Mouse (Mus musculus) liver, embryonic 15.5 days (tissue): Measurements from ENCODE around the gene Idh2. TPM values are rescaled to one million over a fixed set of nuclear protein-coding genes. Genes with fewer than 3 reads are reported as not detected.
A peak's percentile ranks its signal among the peaks of the same experiment; 100 is the strongest.

ENCODE experiments used
- ATAC-seq: fragments of 200-750 bp; cut with Nextera tagmentation; 2 replicates; pipeline ENCODE4 v1.8.0; 2017; ENCODE audit warnings: moderate number of reproducible peaks, mild to moderate bottlenecking, moderate library complexity; ENCODE audit not compliant: insufficient read depth
- H3K27ac ChIP-seq: fragments of 300-500 bp; sonication (generic); replicated peaks from 2 replicates; pipeline ENCODE4 v1.5.1; 2015; ENCODE audit warnings: mild to moderate bottlenecking, inconsistent platforms
- H3K27me3 ChIP-seq: fragments of 300-500 bp; sonication (generic); 2 replicates; pipeline ENCODE4 v1.6.1; 2015; ENCODE audit warnings: mild to moderate bottlenecking, inconsistent platforms
- H3K36me3 ChIP-seq: fragments of 300-500 bp; sonication (generic); replicated peaks from 2 replicates; pipeline ENCODE4 v1.6.1; 2015; ENCODE audit warnings: moderate library complexity, mild to moderate bottlenecking, inconsistent platforms
- H3K4me1 ChIP-seq: fragments of 300-500 bp; sonication (generic); replicated peaks from 2 replicates; pipeline ENCODE4 v1.6.1; 2015; ENCODE audit warnings: inconsistent platforms
- H3K4me2 ChIP-seq: fragments of 300-500 bp; sonication (generic); 2 replicates; pipeline ENCODE4 v1.6.1; 2015; ENCODE audit warnings: moderate library complexity, mild to moderate bottlenecking, inconsistent platforms
- H3K4me3 ChIP-seq: fragments of 300-500 bp; sonication (generic); replicated peaks from 2 replicates; pipeline ENCODE4 v1.5.1; 2015; ENCODE audit warnings: mild to moderate bottlenecking, inconsistent platforms
- H3K9ac ChIP-seq: fragments of 300-500 bp; sonication (generic); 2 replicates; pipeline ENCODE4 v1.6.1; 2015; ENCODE audit warnings: moderate library complexity, mild to moderate bottlenecking, inconsistent platforms
- H3K9me3 ChIP-seq: fragments of 300-500 bp; sonication (generic); replicated peaks from 2 replicates; pipeline ENCODE4 v1.6.1; 2016; ENCODE audit warnings: inconsistent platforms
- WGBS: fragments of 180-500 bp; shearing (Covaris S2); methylation state at CpG from one replicate; pipeline ENCODE4 v1.1.7; 2015; ENCODE audit warnings: mixed read lengths; ENCODE audit not compliant: insufficient replicate concordance; 5-methylcytosine and 5-hydroxymethylcytosine counted together
- polyA plus RNA-seq: library from polyadenylated mRNA; unstranded; fragments of >200 nt; fragmentation: Nextera tagmentation; extraction: Ambion mirVana; gene quantifications from 2 replicates; pipeline ENCODE4 v1.2.1, GENCODE M21; 2015

Idh2 gene
- polyA plus RNA-seq, 1 experiment from 2014 or later = 175 TPM

DNA sequence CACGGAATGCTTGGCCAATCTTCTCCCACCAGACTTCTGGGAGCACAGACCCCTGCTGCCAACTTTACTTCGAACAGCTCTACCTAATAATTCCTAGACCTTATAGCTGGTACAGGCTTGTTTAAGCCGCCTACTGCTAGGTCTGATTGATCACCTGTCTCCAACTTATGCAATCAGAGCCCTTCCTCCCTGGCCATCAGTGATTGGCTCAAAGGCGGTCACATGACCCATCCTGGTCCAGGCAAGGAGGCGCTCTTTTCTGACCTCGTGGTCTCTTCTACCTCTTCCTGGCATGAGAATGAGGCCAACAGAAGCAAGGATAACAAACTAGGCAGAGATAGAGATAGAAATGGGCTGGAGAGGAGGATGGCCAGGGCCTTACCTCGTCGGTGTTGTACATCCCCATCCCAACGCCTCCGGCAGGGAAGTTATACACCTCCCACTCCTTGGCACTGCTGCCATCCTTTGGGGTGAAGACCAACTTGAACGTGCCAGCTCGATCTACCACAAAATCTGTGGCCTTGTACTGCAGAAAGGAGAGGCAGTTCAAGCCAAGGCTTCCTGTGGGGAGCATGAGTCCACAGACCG lies 16.7 kb downstream of the Idh2 start:
- H3K27ac ChIP-seq = no peak overlapping the region
- no peak overlapping the region for H3K4me2 ChIP-seq
- H3K4me3 ChIP-seq = no peak overlapping the region
- no peaks in the 10 kb centered on the region for H3K27me3 ChIP-seq
- H3K9me3 ChIP-seq = no peaks in the 10 kb centered on the region
- WGBS = 77% methylated on average over 13 of the region's 13 CpGs
- no peak overlapping the region for H3K9ac ChIP-seq
- no peak for ATAC-seq
- H3K36me3 ChIP-seq = peaks cover 85% of the 10 kb centered on the region
- H3K4me1 ChIP-seq = no peaks in the 10 kb centered on the region

DNA sequence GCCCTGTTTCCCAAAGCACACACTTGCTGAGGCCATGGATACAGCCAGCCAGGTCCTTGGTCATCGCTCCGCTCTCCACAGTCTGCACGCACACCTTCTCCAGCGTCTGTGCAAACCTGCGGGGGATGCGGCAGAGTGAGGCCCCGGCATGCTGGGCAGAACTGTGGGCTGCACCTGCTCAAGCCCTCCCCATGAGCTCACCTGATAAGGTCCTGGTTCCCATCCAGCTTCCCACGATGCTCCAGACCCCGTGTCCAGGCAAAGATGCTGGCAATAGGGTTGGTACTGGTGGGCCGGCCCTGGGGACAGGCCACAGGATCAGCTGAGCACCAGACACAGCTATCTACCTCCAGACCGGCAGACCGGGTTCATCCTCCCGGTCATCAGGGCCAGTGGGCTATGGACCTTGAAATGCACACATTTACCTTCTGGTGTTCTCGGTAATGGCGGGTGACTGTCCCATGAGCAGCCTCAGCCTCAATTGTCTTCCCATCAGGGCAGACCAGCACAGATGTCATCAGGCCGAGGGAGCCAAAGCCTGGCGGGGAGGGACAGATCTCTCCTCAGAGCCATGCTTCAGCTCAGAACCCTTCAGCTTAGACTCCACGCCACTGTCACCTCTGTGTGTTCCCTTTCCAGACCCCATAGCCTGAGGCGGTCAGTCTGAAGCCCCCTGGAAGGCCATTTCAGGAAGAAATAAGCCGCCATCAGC lies 19.4 kb downstream of the Idh2 start:
- no peak overlapping the region for H3K4me3 ChIP-seq
- 84% methylated on average over 20 of the region's 20 CpGs for WGBS
- no peak overlapping the region for H3K4me2 ChIP-seq
- no peaks in the 10 kb centered on the region for H3K9me3 ChIP-seq
- no peaks in the 10 kb centered on the region for H3K27me3 ChIP-seq
- no peak overlapping the region for H3K27ac ChIP-seq
- ATAC-seq = 0 out of 2 replicates have a peak, but pooled peaks have one; percentile 12
- H3K9ac ChIP-seq = no peak overlapping the region
- no peaks in the 10 kb centered on the region for H3K4me1 ChIP-seq
- H3K36me3 ChIP-seq = peaks cover 89% of the 10 kb centered on the region

DNA sequence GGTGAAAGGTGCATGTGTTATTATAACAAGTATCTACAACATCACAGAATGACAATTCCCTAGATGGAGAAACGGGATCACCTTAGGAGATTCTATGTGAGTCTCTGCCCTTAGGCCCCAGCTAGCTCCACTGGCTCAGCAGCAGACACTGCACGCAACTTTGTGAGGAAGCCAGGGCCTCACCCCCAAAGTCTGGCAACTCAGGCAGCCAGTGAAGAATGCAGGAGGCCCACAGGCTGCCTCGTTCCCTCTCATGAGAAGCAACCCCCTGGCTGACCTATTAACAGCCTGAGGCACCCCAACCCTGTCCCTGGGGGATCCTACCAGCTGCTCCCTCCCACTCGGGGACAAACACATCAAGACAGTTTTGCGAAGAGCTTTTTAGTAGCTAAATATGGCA lies 20.7 kb downstream of the Idh2 start:
- no peaks in the 10 kb centered on the region for H3K9me3 ChIP-seq
- H3K4me3 ChIP-seq = no peak overlapping the region
- H3K4me2 ChIP-seq = no peak overlapping the region
- no peak overlapping the region for H3K27ac ChIP-seq
- ATAC-seq = no peak
- 65% methylated on average over 5 of the region's 5 CpGs for WGBS
- H3K4me1 ChIP-seq = no peaks in the 10 kb centered on the region
- peaks cover 87% of the 10 kb centered on the region for H3K36me3 ChIP-seq
- H3K27me3 ChIP-seq = no peaks in the 10 kb centered on the region
- no peak overlapping the region for H3K9ac ChIP-seq

DNA sequence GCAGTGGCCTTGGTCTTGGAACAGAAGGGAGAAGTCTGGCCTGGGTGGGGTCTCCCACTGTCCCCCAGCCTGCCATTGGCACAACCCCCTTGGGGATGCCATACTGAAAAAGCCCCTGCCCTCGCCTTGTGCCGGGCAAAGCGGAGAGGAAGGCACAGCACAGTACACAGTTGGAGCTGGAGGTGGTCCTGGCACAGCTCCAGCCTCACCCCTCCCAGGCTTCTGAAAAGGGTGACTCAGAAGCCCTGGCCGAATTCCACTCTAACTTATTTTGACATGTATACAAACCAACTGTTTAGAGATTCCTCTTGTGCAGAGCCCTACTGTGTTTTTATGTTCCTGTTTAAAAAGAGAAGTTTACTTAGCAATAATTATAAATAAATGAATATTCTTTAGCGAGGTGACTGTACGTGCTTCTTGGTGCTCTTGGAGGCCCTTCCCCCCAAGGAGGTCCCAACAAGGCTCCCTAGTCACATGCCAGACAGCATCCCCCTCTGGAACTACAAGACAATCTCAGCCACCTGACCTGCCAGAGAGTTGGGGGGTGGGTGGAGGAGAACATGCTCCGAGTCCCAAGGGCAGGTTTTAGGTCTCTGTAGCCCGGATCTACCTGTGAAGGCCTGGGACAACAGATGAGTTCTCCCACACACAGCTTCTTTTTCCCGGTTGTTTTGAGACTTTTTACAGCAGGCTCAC lies 22.7 kb downstream of the Idh2 start:
- no peak overlapping the region for H3K4me3 ChIP-seq
- no peak overlapping the region for H3K27ac ChIP-seq
- no peaks in the 10 kb centered on the region for H3K9me3 ChIP-seq
- H3K27me3 ChIP-seq = no peaks in the 10 kb centered on the region
- peaks cover 74% of the 10 kb centered on the region for H3K36me3 ChIP-seq
- H3K4me2 ChIP-seq = no peak overlapping the region
- 73% methylated on average over 9 of the region's 9 CpGs for WGBS
- no peak for ATAC-seq
- H3K4me1 ChIP-seq = no peaks in the 10 kb centered on the region
- H3K9ac ChIP-seq = no peak overlapping the region

DNA sequence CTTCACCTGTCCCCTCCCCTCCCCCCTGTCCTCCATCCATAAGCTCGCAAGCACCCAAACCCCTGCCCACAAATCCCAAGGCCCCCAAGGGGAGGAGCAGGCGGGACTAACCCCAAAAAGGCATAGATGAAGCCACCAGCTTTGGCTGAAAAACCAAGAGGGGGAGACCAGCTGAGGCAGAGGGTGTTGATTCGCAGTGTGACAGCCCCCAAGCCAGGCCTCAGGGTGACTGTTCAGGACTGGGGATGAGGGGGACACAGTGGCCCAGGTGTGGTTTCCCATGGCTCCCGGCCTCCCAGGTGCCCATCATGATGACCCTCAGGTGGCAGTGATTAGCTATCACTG lies 23.4 kb downstream of the Idh2 start:
- Histone ChIP-seq H3K27me3 (no peaks in the 10 kb centered on the region), H3K4me3 (no peak overlapping the region), H3K9ac (no peak overlapping the region), H3K4me2 (no peak overlapping the region), H3K36me3 (peaks cover 72% of the 10 kb centered on the region), H3K4me1 (no peaks in the 10 kb centered on the region), H3K9me3 (no peaks in the 10 kb centered on the region), H3K27ac (no peak overlapping the region)
- no peak for ATAC-seq
- 56% methylated on average over 4 of the region's 4 CpGs for WGBS

DNA sequence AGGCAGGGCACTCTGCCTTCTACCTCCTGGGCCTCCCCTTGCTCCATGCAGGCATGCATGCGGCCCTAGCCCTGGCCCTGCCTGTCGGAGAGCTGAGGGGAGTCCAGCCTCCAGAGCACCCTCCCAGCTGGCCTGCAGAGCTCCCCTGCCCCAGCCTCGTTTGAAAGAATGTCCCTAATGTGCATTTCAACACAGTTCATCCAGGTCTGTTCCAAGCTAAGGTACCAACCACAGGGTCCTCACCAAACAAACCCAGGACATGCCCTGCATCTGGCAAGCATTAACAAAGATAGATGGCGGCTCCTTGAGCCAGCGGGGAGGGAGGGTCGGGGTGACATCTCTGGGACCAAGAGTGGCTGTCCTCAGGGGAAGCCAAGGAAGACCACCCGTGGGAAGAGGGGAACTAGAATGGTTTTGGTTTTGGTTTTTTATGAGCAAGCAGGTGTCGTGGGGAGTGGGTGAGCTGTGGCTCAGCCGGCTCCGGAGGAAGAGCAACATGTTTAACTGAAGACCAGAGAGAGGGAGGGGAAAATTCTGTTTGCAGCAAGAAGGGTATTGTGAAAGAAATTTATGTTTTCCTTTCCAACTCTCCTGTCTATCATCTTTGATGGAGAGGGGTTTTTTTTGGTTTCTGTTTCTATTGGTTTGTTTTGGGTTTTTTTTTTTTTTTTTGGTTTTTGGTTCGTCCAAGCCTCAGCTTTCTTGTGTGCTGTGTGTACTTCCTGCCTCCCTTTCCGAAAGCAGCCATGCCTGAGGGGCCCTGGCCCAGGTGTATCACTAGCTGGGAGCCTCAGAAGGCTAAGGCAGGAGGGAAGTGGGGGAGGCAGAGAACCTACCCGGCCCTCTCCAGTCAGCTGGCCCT lies 24.0 kb downstream of the Idh2 start:
- H3K9me3 ChIP-seq = no peaks in the 10 kb centered on the region
- no peak overlapping the region for H3K9ac ChIP-seq
- no peak overlapping the region for H3K4me3 ChIP-seq
- H3K27ac ChIP-seq = no peak overlapping the region
- H3K36me3 ChIP-seq = peaks cover 71% of the 10 kb centered on the region
- ATAC-seq = no peak
- no peaks in the 10 kb centered on the region for H3K4me1 ChIP-seq
- 55% methylated on average over 13 of the region's 13 CpGs for WGBS
- no peaks in the 10 kb centered on the region for H3K27me3 ChIP-seq
- no peak overlapping the region for H3K4me2 ChIP-seq

DNA sequence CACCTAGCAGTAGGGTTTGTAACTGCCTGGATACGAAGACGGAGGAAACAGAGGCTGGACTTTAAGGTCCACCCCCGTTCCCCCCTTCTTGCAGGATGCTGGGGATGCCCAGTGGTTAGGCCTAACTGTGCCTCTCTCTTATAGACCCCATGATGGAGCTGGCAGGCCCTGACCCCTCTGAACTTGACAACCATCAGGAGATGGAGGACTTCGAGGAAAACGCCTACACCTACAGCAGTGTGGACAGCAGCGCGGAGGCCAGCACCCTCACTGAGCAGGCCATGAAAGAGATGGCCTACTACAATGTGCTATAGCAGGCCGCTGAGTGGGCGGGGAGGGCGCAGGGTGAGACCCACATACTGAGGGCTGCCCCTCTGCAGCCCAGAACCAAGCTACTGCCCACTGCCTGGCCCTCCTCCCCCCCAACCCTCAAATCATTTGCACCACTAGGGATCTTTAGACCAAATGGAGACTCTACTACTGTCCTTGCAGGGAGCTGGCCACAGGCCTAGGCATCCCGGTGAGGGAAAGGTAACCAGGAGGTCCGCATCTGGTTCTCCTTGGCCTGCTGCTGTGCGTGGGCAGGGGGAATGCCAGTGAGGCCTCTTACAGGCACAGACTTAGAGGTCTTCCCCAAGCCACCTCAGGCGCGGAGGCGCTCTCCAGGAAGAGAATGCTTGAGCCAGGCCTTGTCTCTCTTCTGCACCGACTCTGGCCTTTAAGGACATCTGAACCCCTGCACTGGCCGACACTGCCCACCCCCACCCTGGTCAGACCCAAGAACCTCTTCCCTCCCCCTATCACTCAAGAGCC lies 24.8 kb downstream of the Idh2 start:
- ATAC-seq = no peak
- Histone ChIP-seq H3K27me3 (no peaks in the 10 kb centered on the region), H3K27ac (no peak overlapping the region), H3K36me3 (peaks cover 67% of the 10 kb centered on the region), H3K4me2 (no peak overlapping the region), H3K4me3 (no peak overlapping the region), H3K4me1 (no peaks in the 10 kb centered on the region), H3K9me3 (no peaks in the 10 kb centered on the region), H3K9ac (no peak overlapping the region)
- 76% methylated on average over 18 of the region's 18 CpGs for WGBS

DNA sequence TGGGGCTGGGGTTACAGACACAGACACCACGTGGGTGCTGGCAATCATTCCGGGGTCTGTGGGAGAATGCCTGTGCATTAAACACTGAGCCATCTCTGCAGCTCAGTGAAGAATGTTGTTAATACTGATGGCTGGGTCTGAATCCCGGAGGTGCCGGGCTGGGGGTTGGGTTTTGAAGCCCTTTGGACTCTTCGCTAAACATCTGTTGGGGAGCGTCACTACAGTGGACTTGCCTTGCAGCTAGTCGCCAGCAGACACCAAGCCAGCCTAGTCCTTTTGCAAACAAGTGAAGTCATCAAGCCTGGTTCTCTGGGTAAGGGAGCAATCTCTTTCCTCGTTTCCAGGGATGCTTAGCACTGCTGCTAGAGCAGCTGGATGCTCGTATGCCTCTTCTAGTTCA lies 27.0 kb downstream of the Idh2 start:
- Histone ChIP-seq H3K4me2 (no peak overlapping the region), H3K9ac (no peak overlapping the region), H3K4me3 (no peak overlapping the region), H3K36me3 (peaks cover 54% of the 10 kb centered on the region), H3K27ac (no peak overlapping the region), H3K27me3 (no peaks in the 10 kb centered on the region), H3K9me3 (no peaks in the 10 kb centered on the region), H3K4me1 (no peaks in the 10 kb centered on the region)
- 72% methylated on average over 9 of the region's 9 CpGs for WGBS
- ATAC-seq = 0 out of 2 replicates have a peak, but pooled peaks have one; percentile 13

DNA sequence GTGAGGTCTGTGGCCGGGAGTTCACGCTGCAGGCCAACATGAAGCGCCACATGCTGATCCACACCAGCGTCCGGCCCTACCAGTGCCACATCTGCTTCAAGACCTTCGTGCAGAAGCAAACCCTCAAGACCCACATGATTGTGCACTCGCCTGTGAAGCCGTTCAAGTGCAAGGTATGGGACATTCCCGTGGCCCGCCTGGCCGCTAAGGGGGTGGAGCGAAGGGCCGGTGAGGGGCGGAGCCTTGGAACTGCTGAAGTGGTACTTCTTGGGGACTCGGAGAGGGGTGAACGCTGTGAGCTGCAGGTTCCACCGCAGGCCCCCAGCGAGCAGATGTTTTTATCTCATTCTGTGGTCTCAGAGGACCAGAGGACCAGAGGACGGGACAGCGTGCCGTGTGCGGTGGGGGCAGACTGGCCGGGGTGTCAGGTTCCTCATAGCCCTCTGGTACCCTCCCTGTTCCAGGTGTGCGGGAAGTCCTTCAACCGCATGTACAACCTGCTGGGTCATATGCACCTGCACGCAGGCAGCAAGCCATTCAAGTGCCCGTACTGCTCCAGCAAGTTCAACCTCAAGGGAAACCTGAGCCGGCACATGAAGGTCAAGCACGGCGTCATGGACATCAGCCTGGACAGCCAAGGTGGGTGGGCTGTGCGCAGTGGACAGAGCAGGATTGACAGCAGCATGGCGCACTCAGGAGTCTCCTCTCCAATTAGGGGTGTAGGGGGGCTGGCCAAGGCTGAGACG lies 29.0 kb downstream of the Idh2 start:
- H3K36me3 ChIP-seq = peaks cover 61% of the 10 kb centered on the region
- no peak overlapping the region for H3K4me2 ChIP-seq
- no peak overlapping the region for H3K27ac ChIP-seq
- H3K9me3 ChIP-seq = no peaks in the 10 kb centered on the region
- ATAC-seq = no peak
- H3K27me3 ChIP-seq = no peaks in the 10 kb centered on the region
- H3K9ac ChIP-seq = no peak overlapping the region
- WGBS = 81% methylated on average over 33 of the region's 33 CpGs
- peaks cover 5% of the 10 kb centered on the region; the same call in 1 of the 2 replicates for H3K4me1 ChIP-seq
- H3K4me3 ChIP-seq = no peak overlapping the region

DNA sequence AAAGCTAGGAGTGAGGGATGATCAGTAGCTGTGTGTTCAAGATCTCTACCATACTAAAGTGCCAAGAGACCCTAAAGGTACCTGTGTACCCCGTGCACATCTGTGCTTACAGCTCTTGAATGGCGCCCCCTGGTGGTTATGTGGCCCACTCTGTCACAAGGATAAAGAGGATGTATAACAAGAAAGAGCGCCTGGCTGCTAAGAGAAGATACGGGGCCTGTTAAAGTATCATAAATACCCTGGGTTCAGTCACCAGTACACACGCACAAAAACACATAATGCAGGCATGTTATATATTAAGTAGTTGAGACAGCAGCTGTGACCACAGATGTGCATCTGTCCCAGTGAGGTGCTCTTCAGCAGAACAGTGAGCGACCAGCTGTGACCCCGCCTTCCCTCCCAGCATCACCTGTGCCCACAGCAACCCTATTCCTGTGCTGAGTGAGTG lies 30.7 kb downstream of the Idh2 start:
- H3K4me1 ChIP-seq = peaks cover 18% of the 10 kb centered on the region
- ATAC-seq = no peak
- H3K9me3 ChIP-seq = no peaks in the 10 kb centered on the region
- no peak overlapping the region for H3K27ac ChIP-seq
- no peaks in the 10 kb centered on the region for H3K27me3 ChIP-seq
- no peak overlapping the region for H3K4me2 ChIP-seq
- WGBS = 52% methylated on average over 7 of the region's 7 CpGs
- H3K9ac ChIP-seq = no peak overlapping the region
- H3K4me3 ChIP-seq = no peak overlapping the region
- H3K36me3 ChIP-seq = peaks cover 47% of the 10 kb centered on the region
